Mouse (Mus musculus) liver, embryonic 16.5 days (tissue): Measurements from ENCODE around the gene Hsf2bp. TPM values are rescaled to one million over a fixed set of nuclear protein-coding genes. Genes with fewer than 3 reads are reported as not detected.
"Not testable (repeated sequence)": the region's sequence is repeated elsewhere in the genome, so short reads cannot be mapped to it uniquely, and the experiment has no call there.

Source experiments
- ATAC-seq: fragments of 200-750 bp; cut with Nextera tagmentation; 2 replicates; pipeline ENCODE4 v1.8.0; 2017; ENCODE audit warnings: low read depth, mild to moderate bottlenecking, moderate number of reproducible peaks, moderate library complexity
- H3K27ac ChIP-seq: fragments of 300-500 bp; sonication (generic); 2 replicates; pipeline ENCODE4 v1.5.1; 2014; ENCODE audit warnings: mild to moderate bottlenecking, low read length
- H3K27me3 ChIP-seq: fragments of 300-500 bp; sonication (generic); 2 replicates; pipeline ENCODE4 v1.6.1; 2014; ENCODE audit warnings: low read depth, low read length, mixed read lengths; ENCODE audit not compliant: control insufficient read depth, insufficient read depth
- H3K36me3 ChIP-seq: fragments of 300-500 bp; sonication (generic); 2 replicates; pipeline ENCODE4 v1.6.1; 2014; ENCODE audit warnings: mild to moderate bottlenecking; ENCODE audit not compliant: control insufficient read depth, insufficient read depth
- H3K4me1 ChIP-seq: fragments of 300-500 bp; sonication (generic); 2 replicates; pipeline ENCODE4 v1.6.1; 2014; ENCODE audit warnings: low read depth, low read length, mixed read lengths; ENCODE audit not compliant: control insufficient read depth
- H3K4me2 ChIP-seq: fragments of 300-500 bp; sonication (generic); 2 replicates; pipeline ENCODE4 v1.6.1; 2014; ENCODE audit warnings: low read depth, low read length, mixed read lengths
- H3K4me3 ChIP-seq: fragments of 300-500 bp; sonication (generic); 2 replicates; pipeline ENCODE4 v1.5.1; 2014; ENCODE audit warnings: low read depth, mild to moderate bottlenecking, low read length
- H3K9ac ChIP-seq: fragments of 300-500 bp; sonication (generic); 2 replicates; pipeline ENCODE4 v1.6.1; 2014; ENCODE audit warnings: low read depth, low read length
- H3K9me3 ChIP-seq: fragments of 300-500 bp; sonication (generic); replicated peaks from 2 replicates; pipeline ENCODE4 v1.6.1; 2016; ENCODE audit warnings: low read length; ENCODE audit not compliant: control insufficient read depth
- WGBS: fragments of 180-500 bp; shearing (Covaris S2); extraction: QIAGEN DNeasy Blood & Tissue Kit; methylation state at CpG from one replicate; pipeline ENCODE4 v1.1.7; 2014; ENCODE audit not compliant: insufficient replicate concordance; 5-methylcytosine and 5-hydroxymethylcytosine counted together
- polyA plus RNA-seq: library from polyadenylated mRNA; unstranded; fragments of >200 nt; fragmentation: Nextera tagmentation; extraction: Ambion mirVana; gene quantifications from 2 replicates; pipeline ENCODE4 v1.2.1, GENCODE M21; 2015

The Hsf2bp gene
- 0.14 and 0.28 TPM in 2 replicates for polyA plus RNA-seq

GRCm38 (mm10) chr17:32035609-32036508, at the start of gene Hsf2bp, which contains the start of gene Rrp1b:
Gene Hsf2bp, minus strand, starts transcription at chr17:32036349.
Gene Rrp1b, plus strand, starts transcription at chr17:32036100.
- H3K9ac ChIP-seq, result peak within 1 kb of the TSS; percentile 67
- H3K27me3 ChIP-seq, result no peaks in the 10 kb centered on the region
- ATAC-seq, result peak; percentile 87
- peaks cover 16% of the 10 kb centered on the region for H3K4me1 ChIP-seq
- H3K27ac ChIP-seq, result no peak within 1 kb of the TSS
- H3K36me3 ChIP-seq, result no peaks in the 10 kb centered on the region
- 5% methylated on average over 52 of the region's 52 CpGs for WGBS
- no peaks in the 10 kb centered on the region for H3K9me3 ChIP-seq
- H3K4me3 ChIP-seq, result peak within 1 kb of the TSS; percentile 80
- H3K4me2 ChIP-seq, result peak within 1 kb of the TSS; percentile 89

- ATAC-seq, result no peak
- H3K4me3 ChIP-seq, result no peak overlapping the region
- peaks cover 8% of the 10 kb centered on the region for H3K4me1 ChIP-seq
- no peak overlapping the region for H3K9ac ChIP-seq
- H3K9me3 ChIP-seq, result no peaks in the 10 kb centered on the region
- H3K4me2 ChIP-seq, result no peak overlapping the region
- H3K27ac ChIP-seq, result no peak overlapping the region
- 73% methylated on average over 2 of the region's 2 CpGs for WGBS
- H3K27me3 ChIP-seq, result no peaks in the 10 kb centered on the region
- no peaks in the 10 kb centered on the region for H3K36me3 ChIP-seq
Measured at GRCm38 (mm10) chr17:32083351-32083750, 47.2 kb upstream of the Hsf2bp start.

DNA sequence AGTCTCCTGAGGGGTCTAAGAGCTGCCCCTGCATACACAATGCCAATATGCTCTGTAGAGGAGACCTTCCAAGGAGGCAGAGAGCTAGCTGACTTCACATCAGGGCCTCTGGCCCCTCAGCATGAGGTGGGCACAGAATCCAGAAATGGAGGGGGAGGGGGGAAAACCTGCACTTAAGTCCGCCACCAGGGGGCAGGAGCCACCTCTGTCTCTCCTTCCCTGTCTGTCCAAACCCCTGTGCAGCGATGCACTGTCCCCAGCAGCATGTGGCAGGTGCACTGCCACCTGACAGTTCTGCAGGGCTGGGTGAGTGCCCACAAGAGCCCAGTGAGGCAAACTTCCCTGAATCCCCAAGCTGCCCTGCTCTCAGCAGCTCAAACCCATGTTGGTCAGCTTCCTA, 39.0 kb upstream of the Hsf2bp start:
- 0% methylated on average over 2 of the region's 2 CpGs for WGBS
- Histone ChIP-seq H3K9ac (no peak overlapping the region), H3K4me3 (no peak overlapping the region), H3K27me3 (no peaks in the 10 kb centered on the region), H3K9me3 (no peaks in the 10 kb centered on the region), H3K27ac (no peak overlapping the region), H3K4me1 (peaks cover 7% of the 10 kb centered on the region; the same call in 1 of the 2 replicates), H3K4me2 (no peak overlapping the region), H3K36me3 (no peaks in the 10 kb centered on the region)
- ATAC-seq, result no peak

- H3K4me1 ChIP-seq, result peaks cover 7% of the 10 kb centered on the region; the same call in 1 of the 2 replicates
- H3K27ac ChIP-seq, result no peak overlapping the region
- WGBS, result 37% methylated on average over 4 of the region's 4 CpGs
- no peak overlapping the region for H3K4me3 ChIP-seq
- ATAC-seq, result no peak
- no peak overlapping the region for H3K4me2 ChIP-seq
- H3K27me3 ChIP-seq, result no peaks in the 10 kb centered on the region
- H3K36me3 ChIP-seq, result no peaks in the 10 kb centered on the region
- H3K9me3 ChIP-seq, result peaks cover 3% of the 10 kb centered on the region
- no peak overlapping the region for H3K9ac ChIP-seq
Measured at GRCm38 (mm10) chr17:32074658-32075057, 38.5 kb upstream of the Hsf2bp start.

DNA sequence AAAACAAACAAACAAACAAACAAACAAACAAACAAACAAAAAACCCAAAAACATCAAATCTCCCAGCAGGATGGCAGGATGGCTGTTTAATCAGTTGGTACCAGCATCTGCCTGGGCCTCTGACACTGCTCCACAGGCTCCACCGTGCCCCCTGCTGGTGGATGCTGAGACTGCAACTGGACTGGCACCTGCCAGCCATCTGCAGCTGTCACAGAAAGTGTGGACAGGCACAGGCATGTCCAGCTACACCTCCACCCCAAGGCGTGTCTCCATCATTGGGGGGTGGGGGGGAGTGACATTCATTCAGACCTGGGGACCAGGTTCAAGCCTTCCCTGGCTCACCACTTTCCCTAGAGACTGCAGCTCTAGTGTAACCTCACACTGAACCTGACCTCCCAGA, 37.2 kb upstream of the Hsf2bp start:
- Histone ChIP-seq H3K36me3 (no peaks in the 10 kb centered on the region), H3K4me2 (no peak overlapping the region), H3K9me3 (peaks cover 3% of the 10 kb centered on the region), H3K4me1 (peaks cover 7% of the 10 kb centered on the region; the same call in 1 of the 2 replicates), H3K27ac (no peak overlapping the region), H3K9ac (no peak overlapping the region), H3K27me3 (no peaks in the 10 kb centered on the region), H3K4me3 (no peak overlapping the region)
- 0% methylated on average over 2 of the region's 2 CpGs for WGBS
- 0 out of 2 replicates have a peak, but pooled peaks have one; percentile 20 for ATAC-seq

DNA sequence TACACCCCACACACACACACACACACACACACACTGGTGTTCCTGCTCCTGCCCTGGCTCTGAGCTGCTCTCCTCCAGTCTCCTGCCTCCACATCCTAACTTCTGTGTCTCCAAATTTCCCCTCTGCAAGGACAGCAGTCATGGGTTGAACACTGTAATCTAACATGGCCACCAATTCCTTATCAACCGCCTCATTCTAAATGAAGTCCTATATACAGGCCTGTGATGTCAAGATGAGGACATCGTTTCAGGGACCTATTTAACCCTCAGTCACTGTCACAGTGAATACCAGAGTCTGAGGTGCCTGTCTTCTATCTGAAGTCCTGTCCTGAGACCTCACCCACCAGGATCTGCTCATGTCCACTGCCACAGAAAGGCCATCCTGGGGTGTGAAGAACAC, 32.7 kb upstream of the Hsf2bp start:
- H3K4me3 ChIP-seq, result no peak overlapping the region
- WGBS, result 34% methylated on average over 2 of the region's 2 CpGs
- H3K4me2 ChIP-seq, result no peak overlapping the region
- H3K9ac ChIP-seq, result no peak overlapping the region
- H3K9me3 ChIP-seq, result peaks cover 3% of the 10 kb centered on the region
- no peaks in the 10 kb centered on the region for H3K36me3 ChIP-seq
- H3K27me3 ChIP-seq, result no peaks in the 10 kb centered on the region
- no peaks in the 10 kb centered on the region for H3K4me1 ChIP-seq
- 0 out of 2 replicates have a peak, but pooled peaks have one; percentile 37 for ATAC-seq
- no peak overlapping the region for H3K27ac ChIP-seq

DNA sequence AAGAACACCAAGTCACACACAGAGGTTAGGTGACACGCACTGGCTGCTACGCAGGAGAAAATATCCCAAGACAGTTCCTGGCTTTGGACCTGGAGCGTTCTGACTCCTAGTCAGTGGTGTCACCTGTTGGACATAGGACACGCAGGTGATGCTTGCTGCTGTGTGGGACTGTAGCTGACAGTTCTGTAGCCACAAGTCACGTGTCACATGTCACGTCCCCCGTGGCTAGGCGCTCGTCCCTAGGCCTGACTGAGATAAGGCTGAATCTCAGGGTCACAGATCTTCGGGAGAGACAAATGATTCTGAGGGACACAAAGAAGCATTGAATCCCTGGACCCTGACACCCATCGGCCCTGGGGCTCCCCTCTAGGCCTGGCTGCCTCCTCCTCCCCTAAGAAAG, 32.2 kb upstream of the Hsf2bp start:
- ATAC-seq, result no peak
- no peak overlapping the region for H3K27ac ChIP-seq
- 60% methylated on average over 11 of the region's 11 CpGs for WGBS
- no peak overlapping the region for H3K4me3 ChIP-seq
- H3K9ac ChIP-seq, result no peak overlapping the region
- peaks cover 3% of the 10 kb centered on the region for H3K9me3 ChIP-seq
- H3K4me2 ChIP-seq, result no peak overlapping the region
- H3K27me3 ChIP-seq, result no peaks in the 10 kb centered on the region
- no peaks in the 10 kb centered on the region for H3K36me3 ChIP-seq
- H3K4me1 ChIP-seq, result no peaks in the 10 kb centered on the region

- Histone ChIP-seq H3K9ac (no peak overlapping the region), H3K9me3 (peaks cover 3% of the 10 kb centered on the region), H3K4me1 (no peaks in the 10 kb centered on the region), H3K36me3 (no peaks in the 10 kb centered on the region), H3K4me3 (no peak overlapping the region), H3K27me3 (no peaks in the 10 kb centered on the region), H3K27ac (no peak overlapping the region), H3K4me2 (no peak overlapping the region)
- WGBS, result 50% methylated on average over 9 of the region's 9 CpGs
- ATAC-seq, result no peak
Measured at GRCm38 (mm10) chr17:32067541-32067940, 31.4 kb upstream of the Hsf2bp start.

DNA sequence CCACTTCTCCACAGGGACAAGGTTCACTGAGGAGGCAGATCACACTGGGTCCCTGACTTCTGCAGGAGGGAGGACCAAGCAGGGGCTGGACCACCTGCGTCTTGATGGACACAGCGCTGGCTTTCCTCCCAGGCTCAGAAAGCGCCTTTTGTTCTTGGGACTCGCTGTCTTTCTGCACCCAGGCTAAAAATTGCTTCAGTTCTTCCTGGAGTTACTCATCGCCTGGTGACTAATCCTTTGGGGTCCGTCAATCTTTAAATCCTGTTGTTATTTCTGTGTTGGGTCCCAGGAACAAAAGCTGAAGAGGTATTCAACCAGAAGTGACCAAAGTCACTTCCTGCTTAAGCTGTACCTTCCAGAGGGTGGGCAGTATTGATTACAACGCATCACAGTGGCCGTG, 28.6 kb upstream of the Hsf2bp start:
- H3K4me2 ChIP-seq, H3K9ac ChIP-seq, H3K36me3 ChIP-seq, H3K27me3 ChIP-seq, H3K4me1 ChIP-seq, H3K9me3 ChIP-seq, H3K4me3 ChIP-seq, ATAC-seq, H3K27ac ChIP-seq: not testable (repeated sequence)
- 57% methylated on average over 8 of the region's 8 CpGs for WGBS
